ENCODE assay signal across 12 mouse cellular contexts in the genomic region with DNA sequence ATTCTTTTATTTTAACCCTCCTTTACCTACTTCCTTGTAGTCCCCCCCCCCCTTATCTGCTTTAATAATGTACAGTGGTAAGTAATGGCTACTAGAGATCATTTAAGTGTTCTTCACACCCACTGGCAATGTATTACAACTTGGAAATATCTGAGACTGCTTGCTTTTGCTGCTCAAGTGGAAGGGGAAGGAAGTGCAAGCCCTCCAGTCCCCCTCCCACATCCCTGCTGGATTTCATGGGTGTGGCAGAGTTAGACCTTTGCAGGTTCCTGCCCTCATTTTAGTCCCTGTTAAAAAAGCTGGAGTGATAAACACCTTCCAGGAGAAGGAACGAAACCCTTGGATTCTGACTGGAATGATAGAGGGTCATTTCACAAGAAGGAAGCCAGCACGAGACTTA. TPM values are rescaled to one million over a fixed set of nuclear protein-coding genes. Genes with fewer than 3 reads are reported as not detected.
DNase-seq lines count a peak whose midpoint lies in the region; ATAC-seq and TF ChIP-seq lines count a peak whose summit lies in the region.
"Had no signal": no experiment of that assay in that cellular context is flagged by ENCODE, and none has a peak within 500 bp of the region (broad histone marks: within the 10 kb centered on the region; RNA-seq: fewer than 3 reads in every experiment).

No protein-coding gene starts in this region.

- no peak overlapping the region for H3K27ac ChIP-seq in forebrain, embryonic 13.5 days
- H3K27ac ChIP-seq in forebrain, embryonic 11.5 days (ENCODE audit: low read depth, low read length): no peak overlapping the region
- no peak overlapping the region for H3K27ac ChIP-seq in embryonic facial prominence, embryonic 13.5 days
- peak overlapping the region; percentile 85 for H3K27ac ChIP-seq in hindbrain, postnatal 0 days
- no peak overlapping the region for H3K27ac ChIP-seq in kidney, embryonic 15.5 days
- H3K27ac ChIP-seq: gastrocnemius, adult 2 months had no signal

- TF ChIP-seq CTCF in hindbrain, postnatal 0 days (IDR thresholded peaks at IDR 0.05; ENCODE audit: low read depth): peak; percentile 71

- no peak for ATAC-seq in forebrain, embryonic 13.5 days
- no peak for ATAC-seq in forebrain, embryonic 11.5 days (replicated peaks; ENCODE audit: low FRiP score)
- ATAC-seq in embryonic facial prominence, embryonic 13.5 days (ENCODE audit: insufficient number of reproducible peaks, insufficient read depth, low FRiP score, low TSS enrichment, low read depth): no peak
- peak; percentile 43; the same call in 1 of the 2 replicates for ATAC-seq in hindbrain, postnatal 0 days
- ATAC-seq in kidney, embryonic 15.5 days (replicated peaks; ENCODE audit: low FRiP score): no peak
- ATAC-seq: Patski had no signal

- peak overlapping the region; percentile 78 for H3K4me2 ChIP-seq in forebrain, embryonic 13.5 days
- no peak overlapping the region for H3K4me2 ChIP-seq in forebrain, embryonic 11.5 days (ENCODE audit: low read depth, low read length, severe bottlenecking)
- peak overlapping the region; percentile 70 for H3K4me2 ChIP-seq in embryonic facial prominence, embryonic 13.5 days
- H3K4me2 ChIP-seq in hindbrain, postnatal 0 days (ENCODE audit: low read depth, low read length): peak overlapping the region; percentile 56
- H3K4me2 ChIP-seq in kidney, embryonic 15.5 days: no peak overlapping the region

- no peaks in the 10 kb centered on the region for H3K9me3 ChIP-seq in forebrain, embryonic 13.5 days (replicated peaks)
- H3K9me3 ChIP-seq in forebrain, embryonic 11.5 days (ENCODE audit: control insufficient read depth, low read length): no peaks in the 10 kb centered on the region
- H3K9me3 ChIP-seq in embryonic facial prominence, embryonic 13.5 days: no peaks in the 10 kb centered on the region
- H3K9me3 ChIP-seq in hindbrain, postnatal 0 days (ENCODE audit: low read length): no peaks in the 10 kb centered on the region
- H3K9me3 ChIP-seq in kidney, embryonic 15.5 days (replicated peaks): no peaks in the 10 kb centered on the region

- 67% methylated on average over 2 of the region's 2 CpGs for WGBS in forebrain, embryonic 13.5 days
- WGBS in forebrain, embryonic 11.5 days: 60% methylated on average over 2 of the region's 2 CpGs
- WGBS in embryonic facial prominence, embryonic 13.5 days: 5% methylated on average over 2 of the region's 2 CpGs
- WGBS in hindbrain, postnatal 0 days: 27% methylated on average over 2 of the region's 2 CpGs
- WGBS in kidney, embryonic 15.5 days: 26% methylated on average over 2 of the region's 2 CpGs

- H3K9ac ChIP-seq in forebrain, embryonic 13.5 days: no peak overlapping the region
- no peak overlapping the region for H3K9ac ChIP-seq in forebrain, embryonic 11.5 days (ENCODE audit: low read length)
- no peak overlapping the region for H3K9ac ChIP-seq in embryonic facial prominence, embryonic 13.5 days
- peak overlapping the region; percentile 71; the same call in 1 of the 2 replicates for H3K9ac ChIP-seq in hindbrain, postnatal 0 days (replicated peaks; ENCODE audit: low read length)
- H3K9ac ChIP-seq in kidney, embryonic 15.5 days: no peak overlapping the region

- no peak for DNase-seq in forebrain, embryonic 11.5 days (ENCODE audit: low spot score)
- DNase-seq in R1 (ENCODE audit: low read depth, low spot score): peak; percentile 16
- peak; percentile 64 for DNase-seq in hindbrain, postnatal 0 days (ENCODE audit: low spot score)
- no peak for DNase-seq in thymus, adult 18-20 months
- DNase-seq in urinary bladder, postnatal 14 days (ENCODE audit: low spot score): no peak
- DNase-seq: gastrocnemius, adult 2 months; heart, postnatal 10 days had no signal

- H3K4me3 ChIP-seq in forebrain, embryonic 13.5 days: peak overlapping the region; percentile 55
- H3K4me3 ChIP-seq in forebrain, embryonic 11.5 days (ENCODE audit: low read depth, low read length): no peak overlapping the region
- H3K4me3 ChIP-seq in embryonic facial prominence, embryonic 13.5 days: peak overlapping the region; percentile 49; the same call in 1 of the 2 replicates
- H3K4me3 ChIP-seq in hindbrain, postnatal 0 days (ENCODE audit: low read length): peak overlapping the region; percentile 57
- H3K4me3 ChIP-seq in kidney, embryonic 15.5 days (replicated peaks): no peak overlapping the region
- H3K4me3 ChIP-seq: gastrocnemius, adult 2 months had no signal

- peaks cover 33% of the 10 kb centered on the region for H3K4me1 ChIP-seq in forebrain, embryonic 13.5 days
- H3K4me1 ChIP-seq in forebrain, embryonic 11.5 days (replicated peaks; ENCODE audit: control insufficient read depth, insufficient read depth, low read length): peaks cover 5% of the 10 kb centered on the region; the same call in 1 of the 2 replicates
- H3K4me1 ChIP-seq in embryonic facial prominence, embryonic 13.5 days: peaks cover 43% of the 10 kb centered on the region
- 0 out of 2 replicates have a peak, but pooled peaks cover 9% of the 10 kb centered on the region for H3K4me1 ChIP-seq in hindbrain, postnatal 0 days (ENCODE audit: insufficient read depth, low read length)
- peaks cover 33% of the 10 kb centered on the region for H3K4me1 ChIP-seq in kidney, embryonic 15.5 days

- H3K27me3 ChIP-seq in forebrain, embryonic 13.5 days: no peaks in the 10 kb centered on the region
- no peaks in the 10 kb centered on the region for H3K27me3 ChIP-seq in forebrain, embryonic 11.5 days (ENCODE audit: control insufficient read depth, insufficient read depth, low read length)
- H3K27me3 ChIP-seq in embryonic facial prominence, embryonic 13.5 days: no peaks in the 10 kb centered on the region
- no peaks in the 10 kb centered on the region for H3K27me3 ChIP-seq in hindbrain, postnatal 0 days (ENCODE audit: insufficient read depth, low read length)
- H3K27me3 ChIP-seq in kidney, embryonic 15.5 days: peaks cover 18% of the 10 kb centered on the region

- H3K36me3 ChIP-seq in forebrain, embryonic 13.5 days (ENCODE audit: poor library complexity, severe bottlenecking): no peaks in the 10 kb centered on the region
- H3K36me3 ChIP-seq in forebrain, embryonic 11.5 days (ENCODE audit: control insufficient read depth, insufficient read depth, low read length): no peaks in the 10 kb centered on the region
- no peaks in the 10 kb centered on the region for H3K36me3 ChIP-seq in embryonic facial prominence, embryonic 13.5 days
- H3K36me3 ChIP-seq in hindbrain, postnatal 0 days (ENCODE audit: insufficient read depth, low read length): no peaks in the 10 kb centered on the region
- no peaks in the 10 kb centered on the region for H3K36me3 ChIP-seq in kidney, embryonic 15.5 days

RNA-seq across cellular contexts. Expression of gene Gap43, which starts 2.8 kb away (rescaled TPM):
- 389 and 408 TPM in 2 replicates for polyA plus RNA-seq in forebrain, embryonic 13.5 days (2015; fragmentation: Nextera tagmentation; extraction: Ambion mirVana)
- polyA plus RNA-seq in forebrain, embryonic 11.5 days (2014; fragmentation: Nextera tagmentation; extraction: Ambion mirVana): 106 and 111 TPM in 2 replicates
- 122 and 144 TPM in 2 replicates for polyA plus RNA-seq in embryonic facial prominence, embryonic 13.5 days (2015; fragmentation: Nextera tagmentation; extraction: Ambion mirVana)
- total RNA-seq in hindbrain, postnatal 0 days (2014; rRNA removed): 514 and 592 TPM in 2 replicates
- 1,749 and 1,766 TPM in 2 replicates for polyA plus RNA-seq in hindbrain, postnatal 0 days (2015; fragmentation: Nextera tagmentation; extraction: Ambion mirVana)
- polyA plus RNA-seq in kidney, embryonic 15.5 days (2015; fragmentation: Nextera tagmentation; extraction: Ambion mirVana): 17.0 and 35.6 TPM in 2 replicates
- total RNA-seq: monocyte, adult 5-6 weeks had no signal
- polyA plus RNA-seq: Patski had no signal

Comparison
In these comparisons a context has a peak if more than half of its experiments do, and no peak if none do; other contexts are left out.
1. H3K4me2 ChIP-seq: peak in forebrain, embryonic 13.5 days (single experiment), embryonic facial prominence, embryonic 13.5 days (single experiment) and hindbrain, postnatal 0 days (single experiment); none in forebrain, embryonic 11.5 days (single experiment) and kidney, embryonic 15.5 days (single experiment).
2. H3K4me3 ChIP-seq: peak in forebrain, embryonic 13.5 days (single experiment), embryonic facial prominence, embryonic 13.5 days (single experiment) and hindbrain, postnatal 0 days (single experiment); none in forebrain, embryonic 11.5 days (single experiment) and kidney, embryonic 15.5 days (single experiment).
3. DNase-seq: peak in R1 (single experiment) and hindbrain, postnatal 0 days (single experiment); none in forebrain, embryonic 11.5 days (single experiment), thymus, adult 18-20 months (0 of 2) and urinary bladder, postnatal 14 days (single experiment).